Mouse (Mus musculus): ENCODE measurements around the gene Inpp5e.
A peak's percentile ranks its signal among the peaks of the same experiment; 100 is the strongest.

Gene Inpp5e

GRCm38 (mm10) chr2:26364738-26365465 lies 44.1 kb downstream of the Inpp5e start:
- peak; percentile 65 to 88 for DNase-seq (ENCODE audit: inconsistent age in 2 of 2, low spot score in 1 of 2)

GRCm38 (mm10) chr2:26363481-26363880 lies 45.5 kb downstream of the Inpp5e start:
- DNase-seq (ENCODE audit: inconsistent age in 2 of 2, low spot score in 1 of 2): no peak

- no peak for DNase-seq (ENCODE audit: inconsistent age in 2 of 2, low spot score in 1 of 2)
Observed at GRCm38 (mm10) chr2:26362991-26363390, 46.0 kb downstream of the Inpp5e start.

GRCm38 (mm10) chr2:26360772-26361171 lies 48.2 kb downstream of the Inpp5e start, which contains the start of gene Card9:
Gene Card9 (minus strand): TSS chr2:26360918.
- DNase-seq (ENCODE audit: inconsistent age in 2 of 2, low spot score in 1 of 2): peak in 1 of 2 experiments; percentile 43

- peak in 1 of 2 experiments; percentile 57 for DNase-seq (ENCODE audit: inconsistent age in 2 of 2, low spot score in 1 of 2)
Observed at GRCm38 (mm10) chr2:26359983-26360382, 49.0 kb downstream of the Inpp5e start.

GRCm38 (mm10) chr2:26358667-26359320 lies 50.2 kb downstream of the Inpp5e start:
- DNase-seq (ENCODE audit: inconsistent age in 2 of 2, low spot score in 1 of 2): no peak

- peak in 1 of 2 experiments; percentile 47 for DNase-seq (ENCODE audit: inconsistent age in 2 of 2, low spot score in 1 of 2)
Observed at GRCm38 (mm10) chr2:26357484-26357883, 51.5 kb downstream of the Inpp5e start.

GRCm38 (mm10) chr2:26356678-26357077 lies 52.3 kb downstream of the Inpp5e start:
- DNase-seq (ENCODE audit: inconsistent age in 2 of 2, low spot score in 1 of 2): no peak

GRCm38 (mm10) chr2:26356231-26356630 lies 52.8 kb downstream of the Inpp5e start:
- no peak for DNase-seq (ENCODE audit: inconsistent age in 2 of 2, low spot score in 1 of 2)

GRCm38 (mm10) chr2:26354401-26354800 lies 54.6 kb downstream of the Inpp5e start:
- DNase-seq (ENCODE audit: inconsistent age in 2 of 2, low spot score in 1 of 2): no peak

- no peak for DNase-seq (ENCODE audit: inconsistent age in 2 of 2, low spot score in 1 of 2)
Observed at GRCm38 (mm10) chr2:26353066-26353980, 55.7 kb downstream of the Inpp5e start.

- peak; percentile 60 to 81 for DNase-seq (ENCODE audit: inconsistent age in 2 of 2, low spot score in 1 of 2)
Observed at GRCm38 (mm10) chr2:26352291-26352910, 56.6 kb downstream of the Inpp5e start.

- peak; percentile 94 to 97 for DNase-seq (ENCODE audit: inconsistent age in 2 of 2, low spot score in 1 of 2)
Observed at GRCm38 (mm10) chr2:26351358-26352290, 57.4 kb downstream of the Inpp5e start, which contains the start of gene Dnlz. Gene Dnlz (minus strand): TSS chr2:26352110.

GRCm38 (mm10) chr2:26348241-26348640 lies 60.8 kb downstream of the Inpp5e start:
- peak in 1 of 2 experiments; percentile 53 for DNase-seq (ENCODE audit: inconsistent age in 2 of 2, low spot score in 1 of 2)

All from adrenal gland, adult (tissue).